Mouse (Mus musculus): ENCODE results near the gene Lrr1. TPM values are rescaled to one million over a fixed set of nuclear protein-coding genes. Genes with fewer than 3 reads are reported as not detected.
"Not testable (repeated sequence)": the region's sequence is repeated elsewhere in the genome, so short reads cannot be mapped to it uniquely, and the experiment has no call there.

Lrr1 gene
- not detected for total RNA-seq (2021)

- intact Hi-C loops (cut with DNase I), result no loop called here
- DNase-seq (ENCODE audit: low spot score in 2 of 2), result peak; percentile 84 to 87
These were observed at the start of gene Lrr1 for GRCm38 (mm10) chr12:69168461-69169106. TSS of gene Lrr1 (plus strand) at chr12:69168814.

GRCm38 (mm10) chr12:69119908-69120307, 48.7 kb upstream of the Lrr1 start:
- DNase-seq (ENCODE audit: low spot score in 2 of 2), result no peak
- intact Hi-C loops (cut with DNase I), result no loop called here

GRCm38 (mm10) chr12:69122801-69123200, 45.8 kb upstream of the Lrr1 start:
- intact Hi-C loops (cut with DNase I), result no loop called here
- DNase-seq (ENCODE audit: low spot score in 2 of 2), result no peak

GRCm38 (mm10) chr12:69125066-69125465, 43.5 kb upstream of the Lrr1 start:
- DNase-seq (ENCODE audit: low spot score in 2 of 2), result no peak
- intact Hi-C loops (cut with DNase I), result no loop called here

GRCm38 (mm10) chr12:69127170-69127569, 41.4 kb upstream of the Lrr1 start:
- intact Hi-C loops (cut with DNase I), result no loop called here
- peak in 1 of 2 experiments; percentile 3 for DNase-seq (ENCODE audit: low spot score in 2 of 2)

GRCm38 (mm10) chr12:69127626-69128025, 41.0 kb upstream of the Lrr1 start:
- intact Hi-C loops (cut with DNase I), result no loop called here

GRCm38 (mm10) chr12:69129634-69130310, 38.8 kb upstream of the Lrr1 start:
- intact Hi-C loops (cut with DNase I), result no loop called here
- DNase-seq (ENCODE audit: low spot score in 2 of 2), result no peak

More at GRCm38 (mm10) chr12:69127626-69128025, 41.0 kb upstream of the Lrr1 start:
- DNase-seq (ENCODE audit: low spot score in 2 of 2), result no peak

GRCm38 (mm10) chr12:69130486-69130885, 38.1 kb upstream of the Lrr1 start:
- no peak for DNase-seq (ENCODE audit: low spot score in 2 of 2)
- intact Hi-C loops (cut with DNase I), result no loop called here

- DNase-seq (ENCODE audit: low spot score in 2 of 2), result no peak
- intact Hi-C loops (cut with DNase I), result no loop called here
These were observed 37.3 kb upstream of the Lrr1 start for GRCm38 (mm10) chr12:69131267-69131666.

GRCm38 (mm10) chr12:69131981-69132380, 36.6 kb upstream of the Lrr1 start:
- intact Hi-C loops (cut with DNase I), result no loop called here
- peak; percentile 31 to 42 for DNase-seq (ENCODE audit: low spot score in 2 of 2)

- intact Hi-C loops (cut with DNase I), result no loop called here
- DNase-seq (ENCODE audit: low spot score in 2 of 2), result no peak
These were observed 29.4 kb upstream of the Lrr1 start for GRCm38 (mm10) chr12:69139201-69139600.

GRCm38 (mm10) chr12:69139841-69140240, 28.8 kb upstream of the Lrr1 start:
- intact Hi-C loops (cut with DNase I), result no loop called here
- DNase-seq (ENCODE audit: low spot score in 2 of 2), result no peak

GRCm38 (mm10) chr12:69143460-69143859, 25.2 kb upstream of the Lrr1 start:
- no peak for DNase-seq (ENCODE audit: low spot score in 2 of 2)
- intact Hi-C loops (cut with DNase I), result no loop called here

GRCm38 (mm10) chr12:69147166-69147735, 21.4 kb upstream of the Lrr1 start:
- DNase-seq (ENCODE audit: low spot score in 2 of 2), result no peak
- intact Hi-C loops (cut with DNase I), result no loop called here

GRCm38 (mm10) chr12:69150049-69150448, 18.6 kb upstream of the Lrr1 start:
- intact Hi-C loops (cut with DNase I), result no loop called here
- DNase-seq (ENCODE audit: low spot score in 2 of 2), result no peak

GRCm38 (mm10) chr12:69155923-69156322, 12.7 kb upstream of the Lrr1 start:
- intact Hi-C loops (cut with DNase I), result no loop called here
- no peak for DNase-seq (ENCODE audit: low spot score in 2 of 2)

- no peak for DNase-seq (ENCODE audit: low spot score in 2 of 2)
- intact Hi-C loops (cut with DNase I), result no loop called here
These were observed 12.2 kb upstream of the Lrr1 start for GRCm38 (mm10) chr12:69156436-69156835.

- intact Hi-C loops (cut with DNase I), result no loop called here
- no peak for DNase-seq (ENCODE audit: low spot score in 2 of 2)
These were observed 11.5 kb upstream of the Lrr1 start for GRCm38 (mm10) chr12:69157107-69157506.

- intact Hi-C loops (cut with DNase I), result no loop called here
- DNase-seq (ENCODE audit: low spot score in 2 of 2), result no peak
These were observed 10.2 kb upstream of the Lrr1 start for GRCm38 (mm10) chr12:69158366-69158764.

GRCm38 (mm10) chr12:69158765-69159577, 9.6 kb upstream of the Lrr1 start, which contains the start of gene Rps29:
TSS of gene Rps29 (minus strand) at chr12:69159186.
- intact Hi-C loops (cut with DNase I), result not testable (repeated sequence)
- DNase-seq (ENCODE audit: low spot score in 2 of 2), result peak; percentile 99

All from left cerebral cortex, postnatal 25 days (tissue).